Mouse (Mus musculus): ENCODE results near the gene Mcat.

The Mcat gene

GRCm38 (mm10) chr15:83576651-83577050, 13.1 kb upstream of the Mcat start:
- DNase-seq (ENCODE audit: low read depth, low spot score), result no peak

GRCm38 (mm10) chr15:83575543-83575942, 12.0 kb upstream of the Mcat start:
- DNase-seq (ENCODE audit: low read depth, low spot score), result no peak

GRCm38 (mm10) chr15:83574731-83575351, 11.3 kb upstream of the Mcat start:
- DNase-seq (ENCODE audit: low read depth, low spot score), result no peak

- DNase-seq (ENCODE audit: low read depth, low spot score), result no peak
Observed at GRCm38 (mm10) chr15:83573606-83574005, 10.0 kb upstream of the Mcat start.

- no peak for DNase-seq (ENCODE audit: low read depth, low spot score)
Observed at GRCm38 (mm10) chr15:83572132-83572531, 8.5 kb upstream of the Mcat start.

GRCm38 (mm10) chr15:83571636-83572035, 8.0 kb upstream of the Mcat start:
- DNase-seq (ENCODE audit: low read depth, low spot score), result no peak

- peak; percentile 51 for DNase-seq (ENCODE audit: low read depth, low spot score)
Observed at GRCm38 (mm10) chr15:83570641-83571040, 7.1 kb upstream of the Mcat start.

- DNase-seq (ENCODE audit: low read depth, low spot score), result peak; percentile 37
Observed at GRCm38 (mm10) chr15:83569682-83570081, 6.1 kb upstream of the Mcat start.

- DNase-seq (ENCODE audit: low read depth, low spot score), result no peak
Observed at GRCm38 (mm10) chr15:83568544-83568943, 5.0 kb upstream of the Mcat start.

- DNase-seq (ENCODE audit: low read depth, low spot score), result no peak
Observed at GRCm38 (mm10) chr15:83567728-83568127, 4.1 kb upstream of the Mcat start.

GRCm38 (mm10) chr15:83566006-83566405, 2.4 kb upstream of the Mcat start:
- DNase-seq (ENCODE audit: low read depth, low spot score), result no peak

- no peak for DNase-seq (ENCODE audit: low read depth, low spot score)
Observed at GRCm38 (mm10) chr15:83565434-83565833, 1.8 kb upstream of the Mcat start.

GRCm38 (mm10) chr15:83563857-83564651, 467 bp upstream of the Mcat start:
- DNase-seq (ENCODE audit: low read depth, low spot score), result peak; percentile 59

GRCm38 (mm10) chr15:83562626-83563270, 839 bp downstream of the Mcat start:
- DNase-seq (ENCODE audit: low read depth, low spot score), result peak; percentile 90

- DNase-seq (ENCODE audit: low read depth, low spot score), result no peak
Observed at GRCm38 (mm10) chr15:83560941-83561477, 2.6 kb downstream of the Mcat start.

GRCm38 (mm10) chr15:83555161-83555974, 8.2 kb downstream of the Mcat start:
- peak; percentile 90 for DNase-seq (ENCODE audit: low read depth, low spot score)

GRCm38 (mm10) chr15:83553831-83554230, 9.8 kb downstream of the Mcat start:
- DNase-seq (ENCODE audit: low read depth, low spot score), result peak; percentile 35

GRCm38 (mm10) chr15:83550137-83550536, 13.4 kb downstream of the Mcat start:
- DNase-seq (ENCODE audit: low read depth, low spot score), result no peak

GRCm38 (mm10) chr15:83547144-83547543, 16.4 kb downstream of the Mcat start:
- no peak for DNase-seq (ENCODE audit: low read depth, low spot score)

- no peak for DNase-seq (ENCODE audit: low read depth, low spot score)
Observed at GRCm38 (mm10) chr15:83546029-83546428, 17.6 kb downstream of the Mcat start.

- no peak for DNase-seq (ENCODE audit: low read depth, low spot score)
Observed at GRCm38 (mm10) chr15:83541647-83542287, 21.8 kb downstream of the Mcat start.

All from CD4-positive helper T cell, adult 2 months (primary cell).